Mouse (Mus musculus) urinary bladder, adult 18-20 months (tissue): ENCODE results near the gene Scn2a.
"Not testable (repeated sequence)": the region's sequence is repeated elsewhere in the genome, so short reads cannot be mapped to it uniquely, and the experiment has no call there.

ENCODE experiments used
- DNase-seq, 2 experiments: peaks; one replicate each; pipeline ENCODE4 v3.0.0; 2022; ENCODE audit warnings: low spot score in 2 of 2, mixed read lengths in 2 of 2

The Scn2a gene

DNA sequence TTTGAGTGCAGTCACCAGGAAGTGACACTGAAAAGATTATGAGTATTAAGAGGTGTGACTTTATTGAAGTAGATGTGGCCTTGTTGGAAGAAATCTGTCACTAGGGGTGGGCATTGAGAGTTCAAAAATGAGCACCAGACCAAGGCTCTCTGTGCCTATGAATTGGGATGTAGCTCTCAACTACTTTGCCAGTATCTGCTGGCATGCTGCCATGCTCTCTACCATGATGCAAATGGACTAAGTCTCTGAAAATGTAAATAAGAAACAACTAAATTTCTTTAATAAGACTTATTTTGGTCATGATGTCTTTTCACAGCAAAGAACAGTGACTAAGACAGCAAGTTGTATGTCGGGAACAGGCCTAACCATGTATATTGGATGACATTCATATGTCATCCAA, 79.7 kb downstream of the Scn2a start:
- DNase-seq: no peak

DNA sequence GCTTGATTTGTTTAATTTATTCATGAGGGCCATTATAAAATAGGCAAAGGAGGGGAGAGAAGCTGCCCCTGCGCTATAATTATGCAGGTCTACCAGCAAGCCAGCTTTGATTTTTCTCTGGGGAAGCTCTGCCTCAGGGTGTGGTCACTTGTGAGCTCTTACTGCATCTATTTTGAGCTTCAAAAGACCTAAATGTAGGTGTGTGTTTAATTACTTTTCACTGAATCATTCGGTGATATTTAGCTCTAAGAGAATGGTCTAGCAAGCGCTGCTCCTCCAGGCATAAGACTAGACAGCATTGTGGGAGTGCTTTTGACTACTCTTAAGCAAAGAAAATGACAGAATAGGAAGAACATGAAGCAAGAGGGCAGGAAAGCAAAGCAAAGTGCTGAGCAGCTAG, 80.6 kb downstream of the Scn2a start:
- DNase-seq: no peak

DNA sequence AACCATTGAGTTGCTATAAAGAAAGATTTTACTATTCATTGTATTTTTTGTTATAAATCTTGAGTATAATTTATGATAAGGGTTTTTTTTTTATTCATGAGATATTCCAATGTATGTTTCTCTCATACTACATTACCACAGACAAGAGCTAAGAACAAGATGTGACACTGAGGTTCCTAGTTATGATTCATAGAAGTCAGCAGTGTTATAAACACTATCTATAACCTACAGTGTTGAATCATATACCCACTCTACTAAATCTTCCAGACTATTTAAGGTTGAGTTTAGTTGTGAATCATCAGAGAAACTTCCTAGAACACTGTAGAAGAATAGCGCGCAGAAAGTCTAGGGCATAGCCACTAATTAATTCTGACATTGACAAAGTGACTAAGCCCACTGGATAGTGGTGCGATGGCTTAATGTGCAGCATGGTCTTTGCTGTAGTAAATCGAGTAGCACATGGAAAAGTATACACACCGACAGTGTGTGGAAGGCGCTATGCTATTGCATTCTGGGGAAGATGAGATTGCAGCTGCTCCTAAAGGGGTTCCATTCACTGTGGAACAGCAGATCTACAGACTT, 101.7 kb downstream of the Scn2a start:
- no peak for DNase-seq

DNA sequence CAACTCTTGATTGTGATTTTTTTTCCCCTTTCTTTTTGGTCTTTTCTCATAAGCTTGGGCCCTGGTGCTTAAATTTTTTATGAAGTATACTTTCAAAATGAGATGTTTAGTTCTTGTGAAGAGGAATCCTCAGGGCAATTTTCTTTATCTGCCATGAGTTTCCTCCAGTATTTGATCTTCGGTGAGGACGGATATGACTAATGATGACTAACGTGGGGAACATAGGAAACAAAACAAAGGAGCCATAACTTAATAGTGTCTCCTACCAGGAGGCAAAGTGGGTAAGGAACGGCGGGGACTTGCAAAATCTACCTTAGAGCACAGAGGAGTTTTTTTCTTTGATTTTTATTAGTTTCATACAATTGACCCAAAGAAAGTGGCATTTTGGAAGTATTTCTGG, 124.8 kb downstream of the Scn2a start:
- no peak for DNase-seq

DNA sequence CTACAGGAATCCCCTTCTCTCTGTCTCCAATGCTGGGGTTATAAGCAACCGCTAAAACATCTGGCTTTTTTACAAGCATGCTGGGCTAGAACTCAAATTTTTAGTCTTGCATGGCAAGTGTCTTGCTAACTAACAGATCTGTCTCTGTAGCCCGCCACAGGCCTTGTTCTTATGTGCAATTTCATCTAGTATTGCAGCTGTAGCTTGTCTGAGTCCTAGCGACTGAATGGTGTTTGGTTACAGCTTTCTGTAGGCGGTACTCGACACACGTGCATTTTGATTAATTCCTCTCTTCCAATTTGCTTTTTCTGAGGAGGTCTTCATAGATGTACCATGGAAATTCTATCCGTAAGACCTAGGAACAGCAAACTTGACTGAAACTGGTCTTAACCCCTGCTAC, 161.9 kb downstream of the Scn2a start:
- DNase-seq: no peak

DNA sequence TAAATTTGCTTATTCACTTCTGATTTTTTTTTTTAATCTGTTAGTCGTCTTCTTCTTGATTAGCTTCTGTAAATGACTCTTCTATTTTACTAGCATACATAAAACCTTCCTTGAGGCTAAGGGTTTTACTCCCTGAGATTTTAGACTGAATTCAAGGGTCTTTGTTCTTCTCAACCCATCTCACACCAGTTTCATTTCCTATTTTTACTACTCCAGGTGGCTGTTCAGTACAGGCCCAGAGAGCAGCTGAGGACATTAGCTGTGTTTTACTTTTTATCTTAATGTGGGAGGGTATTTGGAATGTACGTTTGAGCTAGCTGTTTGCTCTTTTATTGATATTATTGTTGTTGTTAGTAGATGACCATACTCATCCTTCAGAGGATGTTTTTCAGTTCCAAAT, 162.8 kb downstream of the Scn2a start:
- no peak for DNase-seq

DNA sequence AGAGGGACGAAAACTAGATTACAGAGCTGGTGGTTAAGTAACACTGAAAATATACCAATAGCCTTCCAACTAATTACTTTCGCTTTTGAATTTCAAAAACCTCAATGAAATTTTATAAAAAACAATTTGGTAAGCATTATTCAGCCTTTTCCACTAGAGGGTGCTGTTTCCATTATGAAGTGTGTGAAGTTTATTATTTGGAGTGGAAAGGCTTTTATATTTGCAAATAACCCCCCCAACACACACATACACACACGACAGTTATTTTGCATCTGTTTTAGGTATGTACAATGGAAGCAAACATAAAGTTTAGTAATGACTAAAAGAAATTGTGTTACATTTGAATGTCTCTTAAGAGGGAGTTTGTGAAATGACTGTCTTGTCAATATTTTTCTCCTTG, 171.9 kb downstream of the Scn2a start:
- DNase-seq: no peak

DNA sequence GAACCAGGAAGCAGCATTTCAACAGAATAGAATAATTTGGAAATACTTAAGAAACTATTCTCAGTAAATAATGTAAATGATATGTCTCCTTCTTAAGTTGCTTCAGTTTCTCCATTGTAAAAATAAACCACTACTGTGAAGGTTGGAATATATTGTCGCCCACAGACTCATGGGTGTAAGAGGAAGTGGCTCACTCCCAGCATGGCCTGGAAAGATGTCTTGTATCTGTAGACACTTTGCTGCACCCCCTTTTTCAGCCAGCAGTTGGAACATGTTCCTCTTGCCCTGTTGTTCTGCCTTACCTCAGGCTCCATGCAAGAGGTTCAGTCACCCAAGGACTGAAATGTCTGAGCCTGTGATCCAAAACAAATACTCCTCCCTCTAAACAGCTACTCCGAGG, 173.0 kb downstream of the Scn2a start:
- DNase-seq: no peak

DNA sequence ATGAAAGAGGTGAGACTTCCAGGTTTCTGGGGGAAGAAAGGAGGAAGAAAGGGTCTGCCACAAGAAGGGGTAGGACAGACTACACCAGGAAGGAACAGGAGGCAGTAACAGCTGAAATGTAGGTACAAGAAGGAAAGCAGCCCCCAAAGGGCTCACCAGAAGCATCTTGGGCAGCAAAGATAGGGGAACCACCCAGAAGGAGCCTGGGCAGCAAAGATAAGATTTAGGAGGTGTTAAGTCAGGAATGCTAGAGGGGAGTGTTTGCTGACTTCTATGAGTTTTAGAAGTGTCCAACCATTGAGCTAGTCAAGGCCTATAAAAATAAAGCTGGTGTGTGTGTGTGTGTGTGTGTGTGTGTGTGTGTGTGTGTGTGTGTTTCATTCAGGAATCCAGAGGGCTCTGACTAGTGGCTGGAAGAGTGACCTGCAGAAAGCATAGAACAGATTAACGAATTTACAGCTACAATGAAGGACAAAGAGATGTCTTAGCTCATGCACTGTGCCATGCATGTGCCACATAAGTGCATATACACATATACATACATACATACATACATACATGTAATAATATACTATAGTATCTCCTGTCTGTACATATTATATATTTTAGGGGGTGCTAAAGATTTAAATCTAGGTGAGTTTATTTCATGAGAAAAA, 180.6 kb downstream of the Scn2a start:
- DNase-seq: no peak

DNA sequence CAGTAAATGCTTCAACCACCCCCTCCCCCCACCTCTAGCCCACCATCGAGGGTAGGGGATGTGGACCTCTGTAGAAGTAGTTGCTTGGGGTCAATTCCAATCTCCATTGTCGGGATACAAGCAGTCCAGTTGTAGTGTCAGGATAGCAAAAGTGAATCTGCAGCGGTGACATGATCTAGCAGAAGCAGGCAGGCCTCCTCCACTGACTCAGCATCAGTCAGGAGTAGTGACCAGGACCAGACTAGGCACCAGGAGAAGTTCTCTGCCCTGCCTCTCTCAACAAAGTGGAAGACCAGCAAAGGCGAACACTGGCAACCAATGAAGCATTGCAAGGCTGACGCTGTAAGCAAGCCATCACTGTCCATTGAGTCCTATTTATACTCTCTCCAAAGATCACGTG, 186.0 kb downstream of the Scn2a start:
- no peak for DNase-seq

DNA sequence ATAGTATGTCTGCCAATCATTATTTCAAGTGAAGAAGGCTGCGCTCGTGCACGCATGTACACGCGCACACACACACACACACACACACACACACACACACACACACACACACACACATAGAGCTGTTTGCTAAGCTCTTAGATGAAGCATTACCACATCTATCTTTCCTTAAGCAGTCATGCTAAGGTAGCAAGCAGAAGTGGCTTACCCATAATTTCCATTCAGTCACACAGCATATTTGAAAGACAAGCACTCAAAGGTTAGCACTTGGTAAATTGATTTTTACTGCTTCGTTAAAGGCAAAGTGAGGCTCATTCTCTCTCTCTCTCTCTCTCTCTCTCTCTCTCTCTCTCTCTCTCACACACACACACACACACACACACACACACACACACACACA, 190.6 kb downstream of the Scn2a start:
- DNase-seq: not testable (repeated sequence)
